Mouse (Mus musculus) G1E (cell line): ENCODE results near the gene Abcc5.

Experiments
- CTCF ChIP-seq: IDR thresholded peaks from 2 replicates; pipeline ENCODE4 v1.5.1; 2012; ENCODE audit warnings: low read depth, low read length, inconsistent platforms, mixed read lengths
- GATA1 ChIP-seq: IDR thresholded peaks from 2 replicates; pipeline ENCODE4 v1.6.1; 2012; ENCODE audit warnings: borderline replicate concordance, low read length, inconsistent platforms, mixed read lengths
- GATA2 ChIP-seq: IDR thresholded peaks from 2 replicates; pipeline ENCODE4 v1.6.1; 2012; ENCODE audit warnings: low read depth, low read length, inconsistent platforms, borderline replicate concordance
- POLR2AphosphoS5 ChIP-seq: IDR thresholded peaks from 2 replicates; pipeline ENCODE4 v1.6.1; 2012; ENCODE audit warnings: low read depth, low read length, inconsistent platforms; ENCODE audit not compliant: insufficient replicate concordance
- TAL1 ChIP-seq: conservative IDR thresholded peaks from 2 replicates; pipeline ENCODE4 v1.6.1; 2012; ENCODE audit warnings: low read depth, low read length, inconsistent platforms, mixed read lengths

DNA sequence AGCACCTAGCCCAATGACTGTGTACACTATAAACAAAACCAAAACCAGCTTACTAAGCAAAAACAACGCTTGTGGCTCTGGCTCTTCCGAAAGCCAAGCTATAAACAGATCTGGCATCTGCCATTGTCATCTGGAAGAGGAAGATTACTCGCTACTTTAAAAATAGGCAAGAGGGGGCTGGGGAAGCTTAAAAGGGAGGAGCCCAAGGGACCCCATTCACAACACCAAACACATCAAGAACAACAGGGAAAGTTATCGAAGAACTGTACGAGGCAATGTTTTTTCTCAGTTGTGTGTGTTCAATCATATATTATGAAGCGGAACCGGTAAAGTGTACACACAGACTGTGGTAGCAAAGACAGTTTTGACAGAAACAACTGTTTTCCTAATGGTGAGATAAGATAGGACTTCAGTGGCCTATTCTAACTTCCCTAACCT lies 1.9 kb downstream of the Abcc5 start:
- TF ChIP-seq CTCF (no peak), TAL1 (peak; percentile 31; the same call in 1 of the 2 replicates), POLR2AphosphoS5 (no peak), GATA1 (no peak), GATA2 (no peak)
